Mouse (Mus musculus) heart, postnatal 0 days (tissue): ENCODE measurements around the gene Itga8. TPM values are rescaled to one million over a fixed set of nuclear protein-coding genes. Genes with fewer than 3 reads are reported as not detected.

Source experiments
- ATAC-seq: fragments of 200-750 bp; cut with Nextera tagmentation; 2 replicates; pipeline ENCODE4 v1.8.0; 2017; ENCODE audit warnings: low read depth, moderate number of reproducible peaks, moderate library complexity; ENCODE audit not compliant: insufficient read depth
- DNase-seq: peaks from one replicate; pipeline ENCODE4 v3.0.0-alpha.2; 2016; ENCODE audit warnings: low spot score
- H3K27ac ChIP-seq: fragments of 300-500 bp; sonication (generic); 2 replicates; pipeline ENCODE4 v1.5.1; 2014; ENCODE audit warnings: low read depth, mild to moderate bottlenecking
- H3K27me3 ChIP-seq: fragments of 300-500 bp; sonication (generic); 2 replicates; pipeline ENCODE4 v1.6.1; 2014; ENCODE audit warnings: low read length, mixed read lengths; ENCODE audit not compliant: control insufficient read depth, insufficient read depth
- H3K36me3 ChIP-seq: fragments of 300-500 bp; sonication (generic); replicated peaks from 2 replicates; pipeline ENCODE4 v1.6.1; 2014; ENCODE audit warnings: low read length, mixed read lengths; ENCODE audit not compliant: control insufficient read depth, insufficient read depth
- H3K4me1 ChIP-seq: fragments of 300-500 bp; sonication (generic); 2 replicates; pipeline ENCODE4 v1.6.1; 2014; ENCODE audit warnings: antibody characterized with exemption; ENCODE audit not compliant: control insufficient read depth, insufficient read depth
- H3K4me2 ChIP-seq: fragments of 300-500 bp; sonication (generic); 2 replicates; pipeline ENCODE4 v1.6.1; 2014; ENCODE audit warnings: low read depth, mild to moderate bottlenecking, low read length, moderate library complexity
- H3K4me3 ChIP-seq: fragments of 300-500 bp; sonication (generic); 2 replicates; pipeline ENCODE4 v1.5.1; 2014; ENCODE audit warnings: low read depth, low read length
- H3K9ac ChIP-seq: fragments of 300-500 bp; sonication (generic); replicated peaks from 2 replicates; pipeline ENCODE4 v1.6.1; 2014; ENCODE audit warnings: low read depth, low read length, mixed read lengths
- H3K9me3 ChIP-seq: fragments of 300-500 bp; sonication (generic); replicated peaks from 2 replicates; pipeline ENCODE4 v1.6.1; 2016; ENCODE audit warnings: low read length; ENCODE audit not compliant: control insufficient read depth
- CTCF ChIP-seq: IDR thresholded peaks from 2 replicates; pipeline ENCODE4 v1.5.1; 2016; ENCODE audit warnings: antibody characterized with exemption, control low read depth, low read depth
- EP300 ChIP-seq: IDR thresholded peaks from 2 replicates; pipeline ENCODE4 v1.6.1; 2016; ENCODE audit warnings: antibody characterized with exemption, low read depth
- WGBS: fragments of 180-500 bp; shearing (Covaris S2); extraction: QIAGEN DNeasy Blood & Tissue Kit; methylation state at CpG from one replicate; pipeline ENCODE4 v1.1.7; 2014; 5-methylcytosine and 5-hydroxymethylcytosine counted together
- polyA plus RNA-seq: library from polyadenylated mRNA; unstranded; fragments of >200 nt; fragmentation: Nextera tagmentation; extraction: Ambion mirVana; gene quantifications from 2 replicates; pipeline ENCODE4 v1.2.1, GENCODE M21; 2015
- total RNA-seq: library from RNA; depleted of rRNA; stranded (reverse); fragments of >200 nt; gene quantifications from 2 replicates; pipeline ENCODE4 v1.2.3, GENCODE M21; 2014; ENCODE audit warnings: low replicate concordance

Itga8 gene
- total and polyA plus RNA-seq, 2 experiments from 2014 or later = 5.6 to 15.0 TPM

DNA sequence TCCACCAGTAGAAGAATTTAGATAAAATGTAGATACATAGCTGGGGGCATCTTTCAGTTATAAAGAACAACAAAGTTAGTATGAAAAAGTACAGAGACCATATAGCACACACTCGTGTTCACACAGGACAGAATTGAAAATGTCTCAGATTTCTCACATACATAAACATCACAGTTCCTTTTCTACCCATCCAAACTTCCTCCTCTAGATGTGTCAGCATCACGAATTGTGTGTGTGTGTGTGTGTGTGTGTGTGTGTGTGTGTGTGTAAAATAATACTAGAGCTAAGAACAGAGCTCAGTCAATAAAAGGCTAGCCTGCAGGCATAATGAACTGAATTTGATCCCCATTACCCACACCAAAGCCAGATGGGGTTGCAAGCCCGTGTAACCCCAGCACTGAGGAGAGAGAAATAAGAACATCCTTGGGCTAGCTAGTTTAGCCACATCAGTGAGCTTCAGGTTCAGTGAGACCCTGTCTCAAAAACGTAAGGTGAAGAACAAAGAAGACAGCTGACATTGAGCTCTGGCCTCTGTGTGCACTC is 22.6 kb downstream of the Itga8 start:
- no peak overlapping the region for H3K4me2 ChIP-seq
- no peaks in the 10 kb centered on the region for H3K4me1 ChIP-seq
- H3K4me3 ChIP-seq = no peak overlapping the region
- H3K36me3 ChIP-seq = no peaks in the 10 kb centered on the region
- no peaks in the 10 kb centered on the region for H3K9me3 ChIP-seq
- no peaks in the 10 kb centered on the region for H3K27me3 ChIP-seq
- H3K9ac ChIP-seq = no peak overlapping the region
- ATAC-seq (no peak), DNase-seq (no peak)
- no peak for TF ChIP-seq CTCF
- TF ChIP-seq EP300 = no peak
- 61% methylated on average over 4 of the region's 4 CpGs for WGBS
- H3K27ac ChIP-seq = no peak overlapping the region

DNA sequence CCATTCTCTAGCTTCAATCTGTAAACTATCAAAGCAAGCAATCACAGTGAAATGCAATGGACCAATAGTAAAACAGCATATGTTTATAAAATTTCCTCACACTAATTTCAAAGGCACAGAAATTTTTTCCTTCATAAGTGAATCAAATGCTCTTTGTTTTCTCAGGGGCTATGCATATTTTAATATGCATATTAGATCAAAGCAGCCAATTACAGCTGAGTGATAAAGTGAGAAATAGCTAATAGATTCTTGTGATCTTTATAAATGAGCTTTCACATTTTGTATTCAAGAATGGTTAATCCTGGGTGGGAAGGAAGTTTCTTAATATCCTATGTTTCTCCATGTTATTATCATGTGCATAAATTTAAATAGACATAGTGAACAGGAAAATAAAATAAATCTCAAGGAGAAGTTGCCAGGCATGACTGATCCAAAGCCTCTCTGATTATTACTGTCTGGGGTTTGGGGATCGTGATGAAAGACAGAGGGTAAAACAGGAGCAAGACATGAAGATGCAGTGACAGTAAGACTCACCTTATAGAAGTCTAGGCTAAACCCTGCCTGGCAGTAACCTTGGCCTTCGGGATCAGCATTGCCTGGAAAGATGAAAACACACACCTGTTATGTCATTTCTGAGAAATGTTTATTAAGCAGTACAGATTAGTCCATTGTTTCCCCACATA is 44.9 kb downstream of the Itga8 start:
- Histone ChIP-seq H3K9me3 (no peaks in the 10 kb centered on the region), H3K9ac (no peak overlapping the region), H3K4me2 (no peak overlapping the region), H3K36me3 (no peaks in the 10 kb centered on the region), H3K4me3 (no peak overlapping the region), H3K27ac (no peak overlapping the region), H3K27me3 (no peaks in the 10 kb centered on the region), H3K4me1 (no peaks in the 10 kb centered on the region)
- 74% methylated on average over 2 of the region's 2 CpGs for WGBS
- ATAC-seq (no peak), DNase-seq (no peak)
- no peak for TF ChIP-seq CTCF
- no peak for TF ChIP-seq EP300

DNA sequence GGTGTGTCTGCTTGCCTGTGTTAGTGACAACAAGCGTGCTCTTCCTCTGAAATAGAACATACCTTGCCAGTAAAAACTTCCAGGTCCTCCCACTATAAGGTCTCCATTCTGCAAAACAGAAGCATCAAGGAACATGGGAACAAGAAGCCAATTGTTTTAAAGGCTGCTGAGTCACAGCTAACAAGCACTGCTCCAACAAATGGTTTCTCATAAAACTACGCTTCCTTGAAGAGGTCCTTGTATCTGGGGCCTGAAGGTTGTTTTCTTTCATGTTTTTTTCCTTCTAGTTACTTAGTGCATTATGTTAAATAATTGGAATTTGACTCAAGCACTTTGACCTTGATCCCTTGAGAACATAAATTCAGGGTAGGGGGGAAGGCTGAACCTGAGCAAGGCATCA is 45.8 kb downstream of the Itga8 start:
- H3K4me3 ChIP-seq = no peak overlapping the region
- no peak for TF ChIP-seq EP300
- TF ChIP-seq CTCF = no peak
- H3K9me3 ChIP-seq = no peaks in the 10 kb centered on the region
- H3K36me3 ChIP-seq = no peaks in the 10 kb centered on the region
- no peak overlapping the region for H3K27ac ChIP-seq
- no peak for DNase-seq
- no peak for ATAC-seq
- no peaks in the 10 kb centered on the region for H3K27me3 ChIP-seq
- no peak overlapping the region for H3K9ac ChIP-seq
- no peaks in the 10 kb centered on the region for H3K4me1 ChIP-seq
- H3K4me2 ChIP-seq = no peak overlapping the region
- 81% methylated on average over 2 of the region's 2 CpGs for WGBS

DNA sequence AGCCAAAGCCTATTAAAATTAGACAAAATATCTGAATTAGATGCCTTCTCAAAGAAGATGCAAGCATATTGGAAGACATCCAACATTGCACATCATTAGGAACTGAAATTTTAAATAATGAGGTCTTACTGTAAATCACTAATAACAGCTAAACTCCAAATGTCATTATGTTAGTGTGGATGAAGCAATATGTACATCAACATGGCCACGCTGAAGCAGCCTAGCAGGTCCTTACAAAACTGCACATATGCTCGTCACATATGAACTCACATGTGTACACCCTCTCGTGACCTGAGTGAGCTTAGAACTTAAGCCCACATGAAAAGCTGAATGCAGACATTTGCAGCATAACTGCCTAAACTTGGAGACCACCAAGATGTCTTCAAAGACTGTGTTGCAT is 66.4 kb downstream of the Itga8 start:
- WGBS = 76% methylated on average over 3 of the region's 3 CpGs
- Histone ChIP-seq H3K4me2 (no peak overlapping the region), H3K27ac (no peak overlapping the region), H3K36me3 (no peaks in the 10 kb centered on the region), H3K9ac (no peak overlapping the region), H3K4me3 (no peak overlapping the region), H3K4me1 (no peaks in the 10 kb centered on the region), H3K9me3 (no peaks in the 10 kb centered on the region), H3K27me3 (no peaks in the 10 kb centered on the region)
- no peak for TF ChIP-seq CTCF
- no peak for TF ChIP-seq EP300
- ATAC-seq (no peak), DNase-seq (no peak)

DNA sequence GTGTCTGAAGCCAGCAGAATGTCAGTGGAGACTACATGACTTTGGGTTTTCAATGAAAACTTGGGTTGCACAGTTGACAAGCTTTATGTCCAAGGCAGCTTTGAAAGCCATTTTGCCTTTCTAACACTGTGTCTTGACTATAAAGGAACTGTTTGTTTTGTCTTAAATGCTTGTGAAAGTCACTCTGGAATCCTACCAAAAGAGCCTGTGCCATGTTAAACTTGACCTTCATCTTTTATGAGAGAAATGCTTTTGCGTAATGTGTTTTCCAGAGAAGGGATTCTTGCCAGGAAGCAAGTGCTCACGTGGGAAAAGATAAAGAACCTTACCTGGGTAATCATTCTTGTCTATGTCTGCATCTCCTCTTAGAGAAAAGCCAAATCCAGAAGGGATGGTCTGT is 72.0 kb downstream of the Itga8 start:
- Histone ChIP-seq H3K27me3 (no peaks in the 10 kb centered on the region), H3K4me3 (no peak overlapping the region), H3K4me2 (no peak overlapping the region), H3K9ac (no peak overlapping the region), H3K4me1 (peaks cover 4% of the 10 kb centered on the region; the same call in 1 of the 2 replicates), H3K27ac (no peak overlapping the region), H3K36me3 (no peaks in the 10 kb centered on the region), H3K9me3 (no peaks in the 10 kb centered on the region)
- 76% methylated on average over 2 of the region's 2 CpGs for WGBS
- TF ChIP-seq EP300 = no peak
- no peak for TF ChIP-seq CTCF
- no peak for ATAC-seq
- no peak for DNase-seq

DNA sequence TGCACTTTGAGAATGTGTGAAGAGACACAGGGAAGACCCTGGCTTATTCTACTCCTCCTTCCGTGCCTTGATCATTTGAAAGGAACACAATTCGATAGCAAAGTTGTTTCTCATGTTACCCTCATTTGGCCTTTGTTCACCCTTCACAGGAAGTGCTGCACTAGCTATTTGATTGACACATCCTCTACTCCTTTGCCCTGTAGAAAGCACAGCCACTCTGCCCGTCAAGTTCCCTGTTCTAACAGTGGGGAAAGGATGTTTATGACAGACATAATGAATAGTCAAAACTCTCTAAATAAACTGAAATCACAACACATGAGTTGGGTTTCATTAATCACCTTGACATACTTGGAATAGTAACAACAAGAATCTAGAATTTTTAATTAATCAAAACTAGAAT is 73.4 kb downstream of the Itga8 start:
- 47% methylated on average over 3 of the region's 3 CpGs for WGBS
- H3K4me1 ChIP-seq = peaks cover 4% of the 10 kb centered on the region; the same call in 1 of the 2 replicates
- H3K36me3 ChIP-seq = no peaks in the 10 kb centered on the region
- H3K4me3 ChIP-seq = no peak overlapping the region
- no peak overlapping the region for H3K9ac ChIP-seq
- no peak overlapping the region for H3K4me2 ChIP-seq
- TF ChIP-seq CTCF (no peak), EP300 (no peak)
- DNase-seq (no peak), ATAC-seq (no peak)
- no peak overlapping the region for H3K27ac ChIP-seq
- H3K27me3 ChIP-seq = no peaks in the 10 kb centered on the region
- H3K9me3 ChIP-seq = no peaks in the 10 kb centered on the region
